Mouse (Mus musculus): Measurements from ENCODE around the gene Elmod1.

The Elmod1 gene

GRCm38 (mm10) chr9:53910331-53910730, 64.8 kb downstream of the Elmod1 start:
- DNase-seq (ENCODE audit: low spot score): no peak

DNA sequence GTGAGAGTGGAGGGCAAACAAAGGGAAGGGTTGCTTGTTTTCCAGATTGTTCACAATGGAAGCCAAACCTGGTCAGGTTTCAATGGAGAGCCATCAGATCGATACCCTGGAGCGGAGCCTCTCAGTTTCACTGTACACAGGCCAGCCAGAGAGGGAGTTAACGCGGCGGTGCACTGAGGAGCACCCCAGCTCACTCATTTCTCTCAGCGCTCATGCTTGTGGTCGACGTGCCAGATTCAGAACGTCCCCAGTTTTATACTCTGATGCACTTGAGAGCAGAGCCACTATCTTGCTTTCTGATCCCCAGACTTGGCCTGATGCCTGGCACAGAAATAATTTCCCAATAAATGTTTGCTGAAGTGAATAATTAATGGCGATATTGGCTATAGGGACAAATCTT, 68.3 kb downstream of the Elmod1 start:
- DNase-seq (ENCODE audit: low spot score): no peak

DNA sequence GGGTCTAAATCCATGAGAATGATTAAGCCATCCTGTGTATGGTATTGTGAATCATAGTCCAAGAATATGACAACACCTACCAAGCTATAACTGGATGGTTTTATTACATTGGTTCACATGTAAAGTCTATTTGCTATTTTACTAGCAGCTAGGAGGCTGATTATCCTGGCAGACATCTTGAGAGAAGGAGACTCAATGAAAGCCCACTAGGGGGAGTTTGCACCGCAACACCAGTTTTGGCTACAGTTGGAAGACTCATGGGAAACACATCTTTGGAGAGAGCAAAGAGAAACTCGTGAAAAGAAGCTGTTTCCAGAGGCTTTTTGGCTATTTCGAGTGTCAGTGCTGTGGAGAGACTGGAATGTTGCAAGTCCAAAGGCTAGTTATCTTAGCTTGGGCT, 69.7 kb downstream of the Elmod1 start:
- DNase-seq (ENCODE audit: low spot score): peak; percentile 24

GRCm38 (mm10) chr9:53903215-53903842, 71.8 kb downstream of the Elmod1 start:
- no peak for DNase-seq (ENCODE audit: low spot score)

DNA sequence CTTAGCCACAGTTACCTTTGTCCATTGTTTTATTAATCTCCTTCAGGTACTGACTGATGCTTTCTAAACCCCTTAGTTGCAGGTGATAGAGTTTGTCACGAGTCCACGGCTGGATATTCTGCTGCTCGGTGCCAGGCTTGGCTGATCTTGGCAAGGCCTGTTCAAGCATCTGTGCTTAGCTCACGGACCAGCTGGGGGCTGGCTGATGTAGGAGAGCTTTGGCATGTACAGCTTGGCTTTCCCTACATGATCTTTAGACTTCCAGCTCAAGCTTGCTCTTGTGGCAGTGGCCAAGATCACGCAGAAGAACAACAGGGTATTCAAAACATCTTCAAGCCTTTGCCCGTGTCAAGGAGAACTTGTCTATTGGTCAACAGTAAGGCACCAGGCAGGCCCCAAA, 75.3 kb downstream of the Elmod1 start:
- DNase-seq (ENCODE audit: low spot score): no peak

- no peak for DNase-seq (ENCODE audit: low spot score)
Measured at GRCm38 (mm10) chr9:53895827-53896226, 79.3 kb downstream of the Elmod1 start.

DNA sequence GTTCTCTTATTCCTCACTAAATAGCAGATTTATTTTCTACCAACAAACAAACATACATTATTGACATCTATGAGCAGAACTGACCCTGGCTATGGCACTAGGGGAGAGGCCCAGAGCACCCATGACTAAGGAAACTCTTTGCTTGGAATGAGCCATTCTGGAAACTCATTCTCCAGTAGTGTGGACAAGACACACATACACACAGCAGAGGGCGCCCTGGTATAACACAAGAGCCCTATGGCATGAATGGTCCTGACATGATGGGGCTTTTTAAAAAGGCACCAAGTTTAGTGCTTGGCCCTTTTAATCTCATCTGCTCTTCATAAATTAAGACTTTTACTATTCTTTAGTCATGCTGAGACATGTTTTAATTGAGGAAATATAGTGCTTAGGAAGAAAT, 85.0 kb downstream of the Elmod1 start:
- DNase-seq (ENCODE audit: low spot score): peak; percentile 75

DNA sequence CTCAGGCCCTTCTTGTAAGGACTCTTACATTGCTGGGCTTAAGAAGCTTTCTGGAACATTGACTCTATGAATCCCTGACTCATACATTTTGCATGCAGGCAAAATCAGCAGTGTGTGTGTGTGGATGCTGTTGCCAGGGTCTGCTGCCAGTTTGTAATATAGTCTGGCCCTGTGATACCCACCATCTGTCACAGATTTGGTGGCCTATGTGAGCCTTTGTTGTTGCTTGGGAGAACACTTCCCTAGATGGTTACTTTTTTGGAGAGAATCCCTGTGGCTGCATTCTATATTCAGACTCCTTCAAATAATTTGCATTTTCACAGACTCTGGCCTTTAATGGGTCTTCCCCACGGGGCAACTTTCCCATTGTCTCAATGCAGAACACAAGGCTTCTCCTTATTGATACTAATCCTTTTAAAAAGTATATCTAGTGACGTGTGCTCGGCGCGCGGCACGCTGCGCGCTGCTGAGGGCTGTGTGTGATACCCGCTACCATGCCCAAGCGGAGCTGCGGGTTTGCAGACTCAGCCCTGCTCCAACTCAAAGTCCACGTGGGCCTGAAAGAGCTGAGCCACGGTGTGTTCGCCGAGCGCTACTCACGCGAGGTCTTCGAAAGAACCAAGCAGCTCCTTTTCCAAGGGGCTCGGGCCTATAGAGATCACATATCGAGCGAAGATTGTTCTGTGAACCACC, 91.4 kb downstream of the Elmod1 start:
- DNase-seq (ENCODE audit: low spot score): no peak

DNA sequence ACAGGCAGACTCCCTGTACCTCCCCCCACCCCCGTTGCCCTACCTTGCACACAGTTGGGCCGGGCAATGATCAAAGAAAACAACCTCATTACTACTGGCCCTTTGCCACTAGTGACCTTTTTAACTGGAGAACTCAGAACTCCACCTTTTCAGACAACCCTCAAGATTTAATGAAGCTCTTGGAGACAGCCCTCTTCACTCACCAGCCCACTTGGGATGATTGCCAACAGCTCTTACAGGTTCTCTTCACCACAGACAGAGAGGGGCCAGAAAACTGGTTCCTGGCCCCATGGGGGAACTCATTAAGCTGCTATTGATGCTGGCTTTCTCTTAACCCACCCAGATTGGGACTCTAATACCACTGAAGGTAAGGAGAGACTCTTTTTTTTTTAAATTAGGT, 97.7 kb downstream of the Elmod1 start:
- DNase-seq (ENCODE audit: low spot score): no peak

- no peak for DNase-seq (ENCODE audit: low spot score)
Measured at GRCm38 (mm10) chr9:53873239-53873638, 101.9 kb downstream of the Elmod1 start.
